Mouse (Mus musculus): ENCODE results near the gene Dlgap4. TPM values are rescaled to one million over a fixed set of nuclear protein-coding genes. Genes with fewer than 3 reads are reported as not detected.

Gene Dlgap4
- total and polyA plus RNA-seq, 3 experiments, result 12.4 to 38.5 (median 12.7) TPM

- Histone ChIP-seq H3K27ac (ENCODE audit: insufficient read depth, low read depth) (no peak overlapping the region), H3K36me3 (replicated peaks in 1 of 2; ENCODE audit: control insufficient read depth in 1 of 2, insufficient read depth in 1 of 2, low read length in 1 of 2) (no peaks in the 10 kb centered on the region), H3K9me3 (replicated peaks; ENCODE audit: low read length) (no peaks in the 10 kb centered on the region), H3K4me3 (replicated peaks in 1 of 3; ENCODE audit: low read depth in 2 of 3, low read length in 2 of 3, poor library complexity in 1 of 3) (no peak overlapping the region), H3K79me2 (replicated peaks; ENCODE audit: control insufficient read depth, extremely low read depth, insufficient read depth, poor library complexity, severe bottlenecking) (no peaks in the 10 kb centered on the region), H3K4me2 (ENCODE audit: insufficient read depth, low read depth, poor library complexity, severe bottlenecking) (no peak overlapping the region), H3K9ac (ENCODE audit: insufficient read depth, low read depth) (no peak overlapping the region), H3K4me1 (ENCODE audit: control insufficient read depth in 1 of 2, insufficient read depth in 2 of 2) (peaks cover 10 to 35% of the 10 kb centered on the region in 2 experiments), H3K27me3 (replicated peaks) (no peaks in the 10 kb centered on the region)
- no peak for DNase-seq (ENCODE audit: extremely low read depth)
- in situ Hi-C loops (cut with MboI; ENCODE audit: low pct_ligation_motif_present, low pct_unique_long_range_greater_than_20kb, low sequenced_read_pairs) (no loop called here), dilution Hi-C loops (cut with MboI; ENCODE audit: extremely low pct_ligation_motif_present, extremely low pct_unique_long_range_greater_than_20kb, low sequenced_read_pairs) (no loop called here)
- TF ChIP-seq ELF1 (IDR thresholded peaks at IDR 0.05; ENCODE audit: low read depth, low read length), result no peak
- TF ChIP-seq ETS1 (conservative IDR thresholded peaks at IDR 0.05; ENCODE audit: low read depth, low read length), result no peak
- TF ChIP-seq MEF2A (IDR thresholded peaks at IDR 0.05; ENCODE audit: borderline replicate concordance, low read depth, low read length), result no peak
- no peak for TF ChIP-seq CTCF (conservative IDR thresholded peaks at IDR 0.05 in 1 of 2, IDR thresholded peaks at IDR 0.05 in 1 of 2; ENCODE audit: low read depth in 2 of 2, low read length in 2 of 2)
- TF ChIP-seq E2F4 (IDR thresholded peaks at IDR 0.05; ENCODE audit: insufficient replicate concordance, low read depth, low read length), result no peak
- TF ChIP-seq SMC3 (IDR thresholded peaks at IDR 0.05; ENCODE audit: low read depth, low read length), result no peak
- no peak for TF ChIP-seq ZKSCAN1 (IDR thresholded peaks at IDR 0.05; ENCODE audit: borderline replicate concordance, low read depth, low read length)
- TF ChIP-seq MAZ (IDR thresholded peaks at IDR 0.05; ENCODE audit: low read depth, low read length), result no peak
- TF ChIP-seq MYC (IDR thresholded peaks at IDR 0.05; ENCODE audit: low read depth, low read length), result no peak
- TF ChIP-seq PAX5 (IDR thresholded peaks at IDR 0.05; ENCODE audit: low read length), result no peak
- no peak for TF ChIP-seq HCFC1 (IDR thresholded peaks at IDR 0.05; ENCODE audit: low read depth, low read length)
Measured at GRCm38 (mm10) chr2:156769274-156769673, 155.8 kb downstream of the Dlgap4 start.

- H3K36me3 ChIP-seq (replicated peaks in 1 of 2; ENCODE audit: control insufficient read depth in 1 of 2, insufficient read depth in 1 of 2, low read length in 1 of 2), result no peaks in the 10 kb centered on the region
- H3K4me2 ChIP-seq (ENCODE audit: insufficient read depth, low read depth, poor library complexity, severe bottlenecking), result no peak overlapping the region
- peaks cover 5% of the 10 kb centered on the region for H3K9me3 ChIP-seq (replicated peaks; ENCODE audit: low read length)
- H3K4me3 ChIP-seq (replicated peaks in 1 of 3; ENCODE audit: low read depth in 2 of 3, low read length in 2 of 3, poor library complexity in 1 of 3), result no peak overlapping the region
- in situ Hi-C loops (cut with MboI; ENCODE audit: low pct_ligation_motif_present, low pct_unique_long_range_greater_than_20kb, low sequenced_read_pairs) (no loop called here), dilution Hi-C loops (cut with MboI; ENCODE audit: extremely low pct_ligation_motif_present, extremely low pct_unique_long_range_greater_than_20kb, low sequenced_read_pairs) (no loop called here)
- H3K79me2 ChIP-seq (replicated peaks; ENCODE audit: control insufficient read depth, extremely low read depth, insufficient read depth, poor library complexity, severe bottlenecking), result no peaks in the 10 kb centered on the region
- no peak for DNase-seq (ENCODE audit: extremely low read depth)
- H3K27ac ChIP-seq (ENCODE audit: insufficient read depth, low read depth), result no peak overlapping the region
- no peaks in the 10 kb centered on the region for H3K27me3 ChIP-seq (replicated peaks)
- TF ChIP-seq POLR2AphosphoS2 (IDR thresholded peaks at IDR 0.05; ENCODE audit: low read depth, low read length) (no peak), NRF1 (IDR thresholded peaks at IDR 0.05; ENCODE audit: low read depth, low read length) (no peak)
- peaks cover 0 to 14% of the 10 kb centered on the region in 2 experiments; a peak in 2 of 4 replicates for H3K4me1 ChIP-seq (ENCODE audit: control insufficient read depth in 1 of 2, insufficient read depth in 2 of 2)
- no peak overlapping the region for H3K9ac ChIP-seq (ENCODE audit: insufficient read depth, low read depth)
Measured at GRCm38 (mm10) chr2:156773470-156773869, 160.0 kb downstream of the Dlgap4 start.
